Mouse (Mus musculus): ENCODE results near the gene Lgals3bp.

- TF ChIP-seq EP300 (IDR thresholded peaks at IDR 0.05; ENCODE audit: low read depth) = no peak
- TF ChIP-seq CTCF (IDR thresholded peaks at IDR 0.05; ENCODE audit: low read depth) = no peak
These were observed 1.3 kb upstream of the Lgals3bp start for GRCm38 (mm10) chr11:118403183-118403582.
